7 mouse cellular contexts compared by ENCODE assay signal in genomic region chr1:189921568-189921817, GRCm38 (mm10). TPM values are rescaled to one million over a fixed set of nuclear protein-coding genes. Genes with fewer than 3 reads are reported as not detected.
A peak's percentile ranks its signal among the peaks of the same experiment; 100 is the strongest.
DNase-seq lines count a peak whose midpoint lies in the region; ATAC-seq and TF ChIP-seq lines count a peak whose summit lies in the region.

No protein-coding gene starts in this region.

- no peaks in the 10 kb centered on the region for H3K36me3 ChIP-seq in lung, embryonic 15.5 days
- H3K36me3 ChIP-seq in embryonic facial prominence, embryonic 15.5 days: no peaks in the 10 kb centered on the region
- H3K36me3 ChIP-seq in limb, embryonic 11.5 days (ENCODE audit: control insufficient read depth, insufficient read depth, low read length): no peaks in the 10 kb centered on the region

- peak overlapping the region; percentile 86 for H3K4me3 ChIP-seq in lung, embryonic 15.5 days
- H3K4me3 ChIP-seq in embryonic facial prominence, embryonic 15.5 days (replicated peaks): peak overlapping the region; percentile 76
- peak overlapping the region; percentile 74 for H3K4me3 ChIP-seq in limb, embryonic 11.5 days (ENCODE audit: low read depth, low read length)
- peak overlapping the region; percentile 93 for H3K4me3 ChIP-seq in olfactory bulb, adult 2 months (ENCODE audit: insufficient read depth, low read depth, low read length)

- no peaks in the 10 kb centered on the region for H3K27me3 ChIP-seq in lung, embryonic 15.5 days
- no peaks in the 10 kb centered on the region for H3K27me3 ChIP-seq in embryonic facial prominence, embryonic 15.5 days
- H3K27me3 ChIP-seq in limb, embryonic 11.5 days (ENCODE audit: control insufficient read depth, insufficient read depth, low read length): no peaks in the 10 kb centered on the region

- 0 out of 2 replicates have a peak, but pooled peaks have one; percentile 9 for ATAC-seq in lung, embryonic 15.5 days (ENCODE audit: borderline replicate concordance, extremely low read depth, low FRiP score, low TSS enrichment)
- 0 out of 2 replicates have a peak, but pooled peaks have one; percentile 0 for ATAC-seq in embryonic facial prominence, embryonic 15.5 days (ENCODE audit: insufficient number of reproducible peaks, low FRiP score, low TSS enrichment, low read depth)
- ATAC-seq in limb, embryonic 11.5 days (ENCODE audit: insufficient number of reproducible peaks, low FRiP score, low TSS enrichment, low read depth): no peak; the same call in 1 of the 2 replicates

- TF ChIP-seq POLR2A in olfactory bulb, adult 2 months (IDR thresholded peaks at IDR 0.05; ENCODE audit: insufficient read depth, low read depth, low read length): no peak

- H3K27ac ChIP-seq in lung, embryonic 15.5 days: peak overlapping the region; percentile 71; the same call in 1 of the 2 replicates
- H3K27ac ChIP-seq in embryonic facial prominence, embryonic 15.5 days (replicated peaks): no peak overlapping the region
- no peak overlapping the region for H3K27ac ChIP-seq in limb, embryonic 11.5 days (replicated peaks; ENCODE audit: low read depth, low read length)
- H3K27ac ChIP-seq in olfactory bulb, adult 2 months (ENCODE audit: insufficient read depth, low read depth, low read length): peak overlapping the region; percentile 43; the same call in 1 of the 2 replicates

- no peak for TF ChIP-seq CTCF in olfactory bulb, adult 2 months (IDR thresholded peaks at IDR 0.05; ENCODE audit: insufficient read depth, low read depth, low read length)

- no peaks in the 10 kb centered on the region for H3K9me3 ChIP-seq in lung, embryonic 15.5 days
- H3K9me3 ChIP-seq in embryonic facial prominence, embryonic 15.5 days (replicated peaks): no peaks in the 10 kb centered on the region
- H3K9me3 ChIP-seq in limb, embryonic 11.5 days (ENCODE audit: control insufficient read depth, low read length): no peaks in the 10 kb centered on the region

- peaks cover 27% of the 10 kb centered on the region for H3K4me1 ChIP-seq in lung, embryonic 15.5 days
- H3K4me1 ChIP-seq in embryonic facial prominence, embryonic 15.5 days: peaks cover 29% of the 10 kb centered on the region
- peaks cover 21% of the 10 kb centered on the region for H3K4me1 ChIP-seq in limb, embryonic 11.5 days (ENCODE audit: control insufficient read depth, insufficient read depth, low read length)
- H3K4me1 ChIP-seq in olfactory bulb, adult 2 months (ENCODE audit: control insufficient read depth, insufficient read depth, low read length): peaks cover 15% of the 10 kb centered on the region

- peak overlapping the region; percentile 79 for H3K9ac ChIP-seq in lung, embryonic 15.5 days
- H3K9ac ChIP-seq in embryonic facial prominence, embryonic 15.5 days: peak overlapping the region; percentile 80
- H3K9ac ChIP-seq in limb, embryonic 11.5 days (ENCODE audit: low read length): peak overlapping the region; percentile 85

- H3K4me2 ChIP-seq in lung, embryonic 15.5 days: peak overlapping the region; percentile 94
- peak overlapping the region; percentile 91 for H3K4me2 ChIP-seq in embryonic facial prominence, embryonic 15.5 days (replicated peaks)
- H3K4me2 ChIP-seq in limb, embryonic 11.5 days (ENCODE audit: low read depth, severe bottlenecking): peak overlapping the region; percentile 99

- 4% methylated on average over 4 of the region's 4 CpGs for WGBS in lung, embryonic 15.5 days
- WGBS in embryonic facial prominence, embryonic 15.5 days: 3% methylated on average over 4 of the region's 4 CpGs
- WGBS in limb, embryonic 11.5 days: 0% methylated on average over 4 of the region's 4 CpGs
- WGBS in olfactory bulb, adult 2 months: 6% methylated on average over 4 of the region's 4 CpGs

- DNase-seq in lung, postnatal 4 days: no peak
- DNase-seq in limb, embryonic 11.5 days (ENCODE audit: low spot score): peak; percentile 54
- no peak for DNase-seq in yolk sac, embryonic 10.5 days (ENCODE audit: low spot score)
- DNase-seq in urinary bladder, postnatal 4 days (ENCODE audit: low spot score in 2 of 2): no peak

RNA-seq across cellular contexts. Expression of gene Smyd2, which starts 0.7 kb away (rescaled TPM):
- 98.5 and 99.1 TPM in 2 replicates for polyA plus RNA-seq in lung, embryonic 15.5 days (2015; fragmentation: Nextera tagmentation; extraction: Ambion mirVana)
- polyA plus RNA-seq in embryonic facial prominence, embryonic 15.5 days (2015; fragmentation: Nextera tagmentation; extraction: Ambion mirVana): 86.3 and 91.2 TPM in 2 replicates
- polyA plus RNA-seq in limb, embryonic 11.5 days (2014; fragmentation: Nextera tagmentation; extraction: Ambion mirVana): 71.5 and 71.8 TPM in 2 replicates
- polyA plus RNA-seq in olfactory bulb, adult 2 months (2012; ENCODE audit: insufficient read depth, insufficient read length, low replicate concordance, missing spikeins): not detected in 2 replicates

Comparison
In these comparisons a context has a peak if more than half of its experiments do, and no peak if none do; other contexts are left out.
1. H3K27ac ChIP-seq: peak in lung, embryonic 15.5 days (single experiment) and olfactory bulb, adult 2 months (single experiment); none in embryonic facial prominence, embryonic 15.5 days (single experiment) and limb, embryonic 11.5 days (single experiment).
2. Peak in every context shown above with its lines, with median percentiles within 50 percentile points of each other: H3K4me2 ChIP-seq, H3K4me3 ChIP-seq and H3K9ac ChIP-seq.